Mouse (Mus musculus) NIH3T3 (cell line): Measurements from ENCODE around the gene Ptn.

Experiments
- DNase-seq: peaks from one replicate; pipeline ENCODE4 v3.0.0-alpha.2; 2012; ENCODE audit warnings: low read depth

Ptn gene

GRCm38 (mm10) chr6:36809747-36810285, at the start of gene Ptn:
Gene Ptn, minus strand, starts transcription at chr6:36810220.
- DNase-seq = peak; percentile 96

GRCm38 (mm10) chr6:36858258-36859041, 48.4 kb upstream of the Ptn start:
- DNase-seq = peak; percentile 33

- no peak for DNase-seq
These were observed 47.7 kb upstream of the Ptn start for GRCm38 (mm10) chr6:36857627-36858257.

- DNase-seq = peak; percentile 94
These were observed 40.6 kb upstream of the Ptn start for GRCm38 (mm10) chr6:36850422-36851129.

- peak; percentile 84 for DNase-seq
These were observed 35.3 kb upstream of the Ptn start for GRCm38 (mm10) chr6:36845288-36845687.

GRCm38 (mm10) chr6:36844258-36844657, 34.2 kb upstream of the Ptn start:
- peak; percentile 81 for DNase-seq

- peak; percentile 61 for DNase-seq
These were observed 33.0 kb upstream of the Ptn start for GRCm38 (mm10) chr6:36843031-36843488.

GRCm38 (mm10) chr6:36842101-36842922, 32.3 kb upstream of the Ptn start:
- no peak for DNase-seq

GRCm38 (mm10) chr6:36841701-36842100, 31.7 kb upstream of the Ptn start:
- peak; percentile 62 for DNase-seq

- DNase-seq = no peak
These were observed 31.2 kb upstream of the Ptn start for GRCm38 (mm10) chr6:36841174-36841573.

- no peak for DNase-seq
These were observed 28.7 kb upstream of the Ptn start for GRCm38 (mm10) chr6:36838747-36839146.

GRCm38 (mm10) chr6:36835351-36835750, 25.3 kb upstream of the Ptn start:
- DNase-seq = no peak

- DNase-seq = no peak
These were observed 24.8 kb upstream of the Ptn start for GRCm38 (mm10) chr6:36834695-36835265.

- DNase-seq = peak; percentile 24
These were observed 22.7 kb upstream of the Ptn start for GRCm38 (mm10) chr6:36832681-36833080.

GRCm38 (mm10) chr6:36832207-36832606, 22.2 kb upstream of the Ptn start:
- DNase-seq = peak; percentile 68

- DNase-seq = peak; percentile 95
These were observed 20.4 kb upstream of the Ptn start for GRCm38 (mm10) chr6:36830371-36830925.

GRCm38 (mm10) chr6:36819784-36820050, 9.7 kb upstream of the Ptn start:
- DNase-seq = peak; percentile 79

GRCm38 (mm10) chr6:36819019-36819783, 9.2 kb upstream of the Ptn start:
- DNase-seq = peak; percentile 98

GRCm38 (mm10) chr6:36818281-36819018, 8.4 kb upstream of the Ptn start:
- peak; percentile 85 for DNase-seq

GRCm38 (mm10) chr6:36816666-36817065, 6.6 kb upstream of the Ptn start:
- DNase-seq = no peak
